Mouse (Mus musculus) kidney, embryonic 16.5 days (tissue): Measurements from ENCODE around the gene Dffa. TPM values are rescaled to one million over a fixed set of nuclear protein-coding genes. Genes with fewer than 3 reads are reported as not detected.

ENCODE experiments used
- ATAC-seq: fragments of 200-750 bp; cut with Nextera tagmentation; 2 replicates; pipeline ENCODE4 v1.8.0; 2017; ENCODE audit warnings: moderate TSS enrichment; ENCODE audit not compliant: low FRiP score, low TSS enrichment
- H3K27ac ChIP-seq: fragments of 300-500 bp; sonication (generic); 2 replicates; pipeline ENCODE4 v1.5.1; 2014; ENCODE audit warnings: low read length
- H3K27me3 ChIP-seq: fragments of 300-500 bp; sonication (generic); 2 replicates; pipeline ENCODE4 v1.6.1; 2014; ENCODE audit warnings: low read length, control low read depth, mixed read lengths; ENCODE audit not compliant: insufficient read depth
- H3K36me3 ChIP-seq: fragments of 300-500 bp; sonication (generic); 2 replicates; pipeline ENCODE4 v1.6.1; 2014; ENCODE audit warnings: low read length, control low read depth, mixed read lengths; ENCODE audit not compliant: insufficient read depth
- H3K4me1 ChIP-seq: fragments of 300-500 bp; sonication (generic); 2 replicates; pipeline ENCODE4 v1.6.1; 2014; ENCODE audit warnings: low read length, control low read depth, mixed read lengths; ENCODE audit not compliant: insufficient read depth
- H3K4me2 ChIP-seq: fragments of 300-500 bp; sonication (generic); replicated peaks from 2 replicates; pipeline ENCODE4 v1.6.1; 2014; ENCODE audit warnings: low read depth, low read length
- H3K4me3 ChIP-seq: fragments of 300-500 bp; sonication (generic); 2 replicates; pipeline ENCODE4 v1.5.1; 2014; ENCODE audit warnings: mild to moderate bottlenecking, low read length
- H3K9ac ChIP-seq: fragments of 300-500 bp; sonication (generic); replicated peaks from 2 replicates; pipeline ENCODE4 v1.6.1; 2014; ENCODE audit warnings: low read length
- H3K9me3 ChIP-seq: fragments of 300-500 bp; sonication (generic); 2 replicates; pipeline ENCODE4 v1.6.1; 2016; ENCODE audit warnings: low read length, control low read depth
- WGBS: fragments of 180-500 bp; shearing (Covaris S2); extraction: QIAGEN DNeasy Blood & Tissue Kit; methylation state at CpG from one replicate; pipeline ENCODE4 v1.1.7; 2014; 5-methylcytosine and 5-hydroxymethylcytosine counted together
- polyA plus RNA-seq: library from polyadenylated mRNA; unstranded; fragments of >200 nt; fragmentation: Nextera tagmentation; extraction: Ambion mirVana; gene quantifications from 2 replicates; pipeline ENCODE4 v1.2.1, GENCODE M21; 2015

The Dffa gene
- polyA plus RNA-seq, 1 experiment from 2014 or later = 39.0 TPM

DNA sequence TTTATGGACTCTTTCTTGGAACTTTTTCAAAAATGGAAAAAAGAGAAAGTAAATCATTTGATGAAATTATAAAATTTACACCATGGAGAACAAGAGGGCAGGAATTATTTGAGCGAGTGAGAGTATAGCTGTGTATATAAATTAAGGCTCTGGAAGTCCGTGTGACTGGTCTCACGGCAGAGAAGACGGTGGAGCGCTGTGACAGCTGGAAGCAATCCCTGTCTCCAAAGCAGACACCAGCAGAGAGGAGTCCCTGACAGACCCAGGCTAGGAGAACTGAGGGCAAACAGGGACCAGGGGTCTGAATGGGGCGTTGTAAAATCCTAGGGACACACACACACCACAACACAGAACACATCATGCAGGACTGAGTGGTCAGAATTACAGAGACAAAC, 22.2 kb downstream of the Dffa start:
- Histone ChIP-seq H3K4me1 (peaks cover 7% of the 10 kb centered on the region; the same call in 1 of the 2 replicates), H3K27me3 (no peaks in the 10 kb centered on the region), H3K9ac (no peak overlapping the region), H3K4me2 (no peak overlapping the region), H3K27ac (no peak overlapping the region), H3K4me3 (no peak overlapping the region), H3K36me3 (peaks cover 8% of the 10 kb centered on the region; the same call in 1 of the 2 replicates), H3K9me3 (no peaks in the 10 kb centered on the region)
- WGBS = 42% methylated on average over 6 of the region's 6 CpGs
- peak; percentile 63 for ATAC-seq

GRCm38 (mm10) chr4:149126663-149127062, 22.7 kb downstream of the Dffa start, which contains the start of gene Cort:
Cort (minus strand) TSS chr4:149126763.
- ATAC-seq = no peak
- H3K27me3 ChIP-seq = no peaks in the 10 kb centered on the region
- H3K4me1 ChIP-seq = peaks cover 7% of the 10 kb centered on the region; the same call in 1 of the 2 replicates
- WGBS = 78% methylated on average over 11 of the region's 11 CpGs
- H3K9me3 ChIP-seq = no peaks in the 10 kb centered on the region
- peaks cover 8% of the 10 kb centered on the region; the same call in 1 of the 2 replicates for H3K36me3 ChIP-seq
- H3K27ac ChIP-seq = no peak within 1 kb of the TSS
- no peak within 1 kb of the TSS for H3K4me2 ChIP-seq
- H3K4me3 ChIP-seq = no peak within 1 kb of the TSS
- H3K9ac ChIP-seq = no peak within 1 kb of the TSS

DNA sequence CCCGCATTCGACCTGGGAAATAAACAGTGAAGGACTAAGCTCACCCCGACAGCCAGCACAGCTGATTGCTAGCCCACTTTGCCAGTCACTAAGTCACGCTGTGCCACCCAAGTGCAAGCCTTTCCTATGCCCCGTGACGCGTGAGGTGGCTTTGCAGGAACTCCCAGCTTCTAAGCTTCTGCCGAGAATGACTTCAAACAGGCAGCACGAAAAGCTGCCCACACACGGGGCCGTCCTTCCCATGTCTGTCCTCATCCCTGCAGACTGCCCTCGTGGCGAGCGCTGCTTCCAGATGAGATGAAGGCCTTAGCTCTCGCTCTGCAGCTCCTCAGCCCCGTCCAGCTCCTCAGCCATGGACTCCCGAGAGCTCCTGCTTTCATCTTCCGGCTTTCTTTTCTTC, 24.5 kb downstream of the Dffa start:
- no peaks in the 10 kb centered on the region for H3K9me3 ChIP-seq
- peaks cover 8% of the 10 kb centered on the region; the same call in 1 of the 2 replicates for H3K36me3 ChIP-seq
- no peak overlapping the region for H3K9ac ChIP-seq
- H3K4me3 ChIP-seq = no peak overlapping the region
- H3K27me3 ChIP-seq = no peaks in the 10 kb centered on the region
- H3K4me1 ChIP-seq = peaks cover 7% of the 10 kb centered on the region; the same call in 1 of the 2 replicates
- no peak overlapping the region for H3K27ac ChIP-seq
- 84% methylated on average over 18 of the region's 18 CpGs for WGBS
- no peak for ATAC-seq
- no peak overlapping the region for H3K4me2 ChIP-seq

DNA sequence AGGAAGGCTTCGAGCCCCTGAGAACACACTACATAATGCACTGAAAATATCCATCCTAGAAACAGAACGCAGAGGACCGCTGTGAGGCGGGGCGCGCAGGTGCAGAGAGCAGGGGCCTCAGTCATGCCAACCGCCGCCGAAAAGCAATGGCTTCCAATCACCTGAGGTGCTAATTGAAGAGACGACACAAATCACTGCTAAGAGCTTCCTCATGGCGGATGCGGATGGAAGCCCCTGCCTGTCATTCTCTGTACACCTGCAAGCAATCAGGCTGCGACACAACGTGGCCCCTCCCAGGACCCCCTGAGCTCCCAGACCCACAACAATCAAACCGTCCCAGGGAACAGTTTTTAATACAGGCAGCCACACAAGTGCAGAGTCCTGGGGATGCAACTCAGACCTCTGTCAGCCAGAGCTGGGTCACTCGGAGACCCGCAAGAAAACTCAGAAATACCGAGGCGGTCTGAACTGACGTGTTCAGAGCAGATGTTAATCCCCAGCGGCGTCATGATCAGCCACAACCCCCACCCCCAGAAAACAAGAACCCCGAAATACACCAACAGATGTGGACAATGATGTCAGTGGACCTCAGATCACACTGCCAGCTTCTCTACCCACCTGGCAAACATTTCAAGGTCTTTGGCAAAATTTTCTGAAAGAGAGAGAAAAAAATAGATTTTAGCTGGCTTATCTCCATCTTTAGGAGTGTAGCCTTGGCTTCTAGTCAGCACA, 27.2 kb downstream of the Dffa start:
- Histone ChIP-seq H3K4me2 (no peak overlapping the region), H3K27me3 (no peaks in the 10 kb centered on the region), H3K27ac (no peak overlapping the region), H3K4me3 (no peak overlapping the region), H3K9ac (no peak overlapping the region), H3K4me1 (peaks cover 7% of the 10 kb centered on the region; the same call in 1 of the 2 replicates), H3K9me3 (no peaks in the 10 kb centered on the region), H3K36me3 (peaks cover 8% of the 10 kb centered on the region; the same call in 1 of the 2 replicates)
- no peak for ATAC-seq
- 87% methylated on average over 23 of the region's 23 CpGs for WGBS

- no peak overlapping the region for H3K4me2 ChIP-seq
- H3K27me3 ChIP-seq = no peaks in the 10 kb centered on the region
- no peaks in the 10 kb centered on the region for H3K9me3 ChIP-seq
- no peak overlapping the region for H3K27ac ChIP-seq
- no peak overlapping the region for H3K9ac ChIP-seq
- peaks cover 8% of the 10 kb centered on the region; the same call in 1 of the 2 replicates for H3K36me3 ChIP-seq
- no peak overlapping the region for H3K4me3 ChIP-seq
- H3K4me1 ChIP-seq = peaks cover 8% of the 10 kb centered on the region
- 73% methylated on average over 21 of the region's 21 CpGs for WGBS
- no peak for ATAC-seq
Observed at GRCm38 (mm10) chr4:149131789-149132565, 28.0 kb downstream of the Dffa start.

- 69% methylated on average over 5 of the region's 5 CpGs for WGBS
- Histone ChIP-seq H3K9me3 (no peaks in the 10 kb centered on the region), H3K36me3 (peaks cover 6% of the 10 kb centered on the region; the same call in 1 of the 2 replicates), H3K4me3 (no peak overlapping the region), H3K9ac (no peak overlapping the region), H3K4me1 (peaks cover 6% of the 10 kb centered on the region), H3K4me2 (no peak overlapping the region), H3K27me3 (no peaks in the 10 kb centered on the region), H3K27ac (no peak overlapping the region)
- ATAC-seq = no peak
Observed at GRCm38 (mm10) chr4:149133395-149133794, 29.4 kb downstream of the Dffa start.

DNA sequence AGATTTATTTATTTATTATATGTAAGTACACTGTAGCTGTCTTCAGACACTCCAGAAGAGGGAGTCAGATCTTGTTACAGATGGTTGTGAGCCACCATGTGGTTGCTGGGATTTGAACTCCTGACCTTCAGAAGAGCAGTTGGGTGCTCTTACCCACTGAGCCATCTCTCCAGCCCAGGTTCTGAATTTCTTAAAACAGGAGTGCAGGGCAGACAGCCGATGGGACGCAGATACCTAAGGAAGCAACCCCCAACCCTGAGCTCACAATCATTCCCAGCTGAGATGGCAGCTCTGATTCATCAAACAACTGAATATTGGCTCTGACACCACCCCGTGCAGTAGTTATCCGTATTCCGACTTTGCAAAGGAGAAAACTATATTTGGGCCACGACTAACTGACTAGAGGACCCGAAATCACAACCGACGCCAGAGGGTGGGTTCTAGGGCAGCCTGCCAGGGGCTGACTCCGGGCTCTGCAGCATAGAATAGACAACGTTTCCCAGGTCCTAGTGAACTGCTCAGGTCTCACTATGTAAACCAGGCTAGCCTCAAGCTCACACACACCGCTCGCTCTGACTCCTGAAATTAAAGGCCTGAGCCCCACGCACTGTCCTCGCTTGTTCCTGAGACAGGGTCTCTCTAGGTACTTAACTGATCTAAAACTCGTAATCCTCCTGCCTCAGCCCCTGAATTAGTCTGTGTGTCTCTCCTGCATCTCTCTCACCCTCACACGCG, 32.3 kb downstream of the Dffa start:
- peak overlapping the region; percentile 65 for H3K4me3 ChIP-seq
- peak overlapping the region; percentile 66 for H3K4me2 ChIP-seq
- no peaks in the 10 kb centered on the region for H3K9me3 ChIP-seq
- 69% methylated on average over 18 of the region's 18 CpGs for WGBS
- H3K9ac ChIP-seq = peak overlapping the region; percentile 78
- H3K4me1 ChIP-seq = peaks cover 6% of the 10 kb centered on the region
- H3K27ac ChIP-seq = no peak overlapping the region
- no peaks in the 10 kb centered on the region; the same call in 1 of the 2 replicates for H3K36me3 ChIP-seq
- no peaks in the 10 kb centered on the region for H3K27me3 ChIP-seq
- ATAC-seq = no peak

GRCm38 (mm10) chr4:149136982-149137770, 33.2 kb downstream of the Dffa start, which contains the start of gene Cenps:
Cenps (minus strand) TSS chr4:149137629.
- Histone ChIP-seq H3K27ac (peak within 1 kb of the TSS; percentile 92), H3K4me2 (peak within 1 kb of the TSS; percentile 66), H3K36me3 (no peaks in the 10 kb centered on the region), H3K4me3 (peak within 1 kb of the TSS; percentile 65), H3K9ac (peak within 1 kb of the TSS; percentile 78), H3K4me1 (peaks cover 6% of the 10 kb centered on the region), H3K27me3 (no peaks in the 10 kb centered on the region), H3K9me3 (no peaks in the 10 kb centered on the region)
- ATAC-seq = peak; percentile 94
- 1% methylated on average over 68 of the region's 68 CpGs for WGBS

DNA sequence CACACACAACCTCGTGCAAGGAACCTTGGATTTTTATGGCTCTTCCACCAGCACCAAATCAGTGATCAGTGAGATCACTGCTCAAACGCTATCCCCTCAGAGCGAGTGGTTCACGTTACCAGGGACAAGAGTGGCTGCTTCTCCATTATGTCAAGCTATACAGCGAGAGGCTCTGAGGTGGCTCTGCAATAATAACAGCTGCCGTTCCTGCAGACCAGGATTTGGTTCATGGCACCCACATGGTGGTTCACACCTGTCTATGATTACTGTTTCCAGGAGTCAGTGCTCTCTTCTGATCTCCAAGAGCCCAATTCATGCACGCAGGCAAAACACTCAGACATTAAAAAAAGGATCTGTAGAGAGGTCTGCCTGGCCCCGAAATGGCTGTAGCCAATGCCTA, 34.6 kb downstream of the Dffa start:
- no peak for ATAC-seq
- WGBS = 64% methylated on average over 8 of the region's 8 CpGs

More for the DNA sequence above, 34.6 kb downstream of the Dffa start:
- Histone ChIP-seq H3K9me3 (no peaks in the 10 kb centered on the region), H3K27ac (no peak overlapping the region), H3K9ac (no peak overlapping the region), H3K36me3 (no peaks in the 10 kb centered on the region), H3K27me3 (no peaks in the 10 kb centered on the region), H3K4me3 (no peak overlapping the region), H3K4me2 (no peak overlapping the region), H3K4me1 (peaks cover 6% of the 10 kb centered on the region)
